In the genomic region with DNA sequence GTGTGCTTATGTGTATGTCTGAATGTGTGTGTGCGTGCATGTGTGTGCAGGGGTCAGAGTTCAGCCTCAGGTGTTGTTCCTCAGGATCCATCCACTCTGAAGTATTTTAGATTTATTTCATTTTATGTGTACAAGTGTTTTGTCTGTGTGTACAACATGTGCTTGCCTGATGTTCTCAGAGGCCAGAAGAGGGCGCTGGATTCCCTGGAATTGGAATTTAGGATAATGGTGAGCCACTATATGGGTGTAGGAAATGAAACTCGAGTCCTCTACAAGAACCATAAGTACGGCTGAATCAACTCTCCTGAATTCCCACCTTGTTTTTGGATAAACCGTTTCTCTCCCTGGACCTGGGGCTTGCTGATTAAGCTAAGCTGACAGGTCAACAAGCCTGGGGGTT, we compare ENCODE assay signal across 12 mouse cellular contexts.
DNase-seq lines count a peak whose midpoint lies in the region; ATAC-seq lines count a peak whose summit lies in the region.
"Had no signal": no experiment of that assay in that cellular context is flagged by ENCODE, and none has a peak within 500 bp of the region (broad histone marks: within the 10 kb centered on the region; RNA-seq: fewer than 3 reads in every experiment).

No protein-coding gene starts in this region.

- no peaks in the 10 kb centered on the region; the same call in 1 of the 2 replicates for H3K36me3 ChIP-seq in forebrain, embryonic 10.5 days (replicated peaks)
- H3K36me3 ChIP-seq in forebrain, embryonic 11.5 days (ENCODE audit: control insufficient read depth, insufficient read depth, low read length) = no peaks in the 10 kb centered on the region
- H3K36me3 ChIP-seq in liver, embryonic 11.5 days (ENCODE audit: control insufficient read depth, insufficient read depth, low read length) = no peaks in the 10 kb centered on the region
- H3K36me3 ChIP-seq: limb, embryonic 15.5 days had no signal

- H3K27ac ChIP-seq in forebrain, embryonic 10.5 days = no peak overlapping the region
- no peak overlapping the region for H3K27ac ChIP-seq in forebrain, embryonic 11.5 days (ENCODE audit: low read depth, low read length)
- H3K27ac ChIP-seq in liver, embryonic 11.5 days (ENCODE audit: low read depth, low read length) = no peak overlapping the region
- H3K27ac ChIP-seq: limb, embryonic 15.5 days had no signal

- H3K27me3 ChIP-seq in forebrain, embryonic 10.5 days (ENCODE audit: poor library complexity, severe bottlenecking) = no peaks in the 10 kb centered on the region
- H3K27me3 ChIP-seq in forebrain, embryonic 11.5 days (ENCODE audit: control insufficient read depth, insufficient read depth, low read length) = no peaks in the 10 kb centered on the region
- H3K27me3 ChIP-seq in liver, embryonic 11.5 days (replicated peaks; ENCODE audit: control insufficient read depth, insufficient read depth, low read length) = no peaks in the 10 kb centered on the region
- H3K27me3 ChIP-seq: limb, embryonic 15.5 days had no signal

- no peak overlapping the region for H3K9ac ChIP-seq in forebrain, embryonic 11.5 days (ENCODE audit: low read length)
- no peak overlapping the region for H3K9ac ChIP-seq in liver, embryonic 11.5 days (ENCODE audit: low read depth, low read length)
- H3K9ac ChIP-seq: limb, embryonic 15.5 days had no signal

- peak; percentile 13 for DNase-seq in forebrain, embryonic 10.5 days (ENCODE audit: extremely low spot score, low spot score)
- DNase-seq in forebrain, embryonic 11.5 days (ENCODE audit: low spot score) = no peak
- DNase-seq in liver, embryonic 11.5 days (ENCODE audit: low spot score) = peak; percentile 29
- no peak for DNase-seq in liver
- DNase-seq in brain, adult 2 months (ENCODE audit: low read depth, low spot score) = peak; percentile 42
- DNase-seq in retina, postnatal 1 day = peak; percentile 23
- DNase-seq in spleen, postnatal 4 days (ENCODE audit: low spot score in 2 of 2) = no peak
- DNase-seq in heart, postnatal 4 days = no peak
- DNase-seq: cerebellum, adult 8-10 months; spleen, adult 18-20 months had no signal

- no peak for ATAC-seq in forebrain, embryonic 11.5 days (replicated peaks; ENCODE audit: low FRiP score)
- no peak for ATAC-seq in liver, embryonic 11.5 days (replicated peaks; ENCODE audit: low FRiP score)

- no peak overlapping the region for H3K4me3 ChIP-seq in forebrain, embryonic 10.5 days
- no peak overlapping the region for H3K4me3 ChIP-seq in forebrain, embryonic 11.5 days (ENCODE audit: low read depth, low read length)
- H3K4me3 ChIP-seq in liver, embryonic 11.5 days (ENCODE audit: low read depth, low read length) = no peak overlapping the region
- H3K4me3 ChIP-seq: limb, embryonic 15.5 days; myocyte had no signal

- H3K4me1 ChIP-seq in forebrain, embryonic 10.5 days = no peaks in the 10 kb centered on the region
- no peaks in the 10 kb centered on the region for H3K4me1 ChIP-seq in forebrain, embryonic 11.5 days (replicated peaks; ENCODE audit: control insufficient read depth, insufficient read depth, low read length)
- H3K4me1 ChIP-seq in liver, embryonic 11.5 days (replicated peaks; ENCODE audit: control insufficient read depth, insufficient read depth, low read length) = no peaks in the 10 kb centered on the region
- H3K4me1 ChIP-seq: limb, embryonic 15.5 days had no signal

- peaks cover 10% of the 10 kb centered on the region for H3K9me3 ChIP-seq in forebrain, embryonic 10.5 days
- H3K9me3 ChIP-seq in forebrain, embryonic 11.5 days (ENCODE audit: control insufficient read depth, low read length) = no peaks in the 10 kb centered on the region
- H3K9me3 ChIP-seq in liver, embryonic 11.5 days (ENCODE audit: control insufficient read depth, low read length) = peaks cover 5% of the 10 kb centered on the region; the same call in 1 of the 2 replicates
- H3K9me3 ChIP-seq: limb, embryonic 15.5 days had no signal

- no peak overlapping the region for H3K4me2 ChIP-seq in forebrain, embryonic 11.5 days (ENCODE audit: low read depth, low read length, severe bottlenecking)
- H3K4me2 ChIP-seq in liver, embryonic 11.5 days = no peak overlapping the region
- H3K4me2 ChIP-seq: limb, embryonic 15.5 days had no signal

- 66% methylated on average over 5 of the region's 5 CpGs for WGBS in forebrain, embryonic 10.5 days
- 59% methylated on average over 5 of the region's 5 CpGs for WGBS in forebrain, embryonic 11.5 days
- WGBS in liver, embryonic 11.5 days = 63% methylated on average over 5 of the region's 5 CpGs

Comparison
In these comparisons a context has a peak if more than half of its experiments do, and no peak if none do; other contexts are left out.
1. DNase-seq: peak in forebrain, embryonic 10.5 days (single experiment), liver, embryonic 11.5 days (single experiment), brain, adult 2 months (single experiment) and retina, postnatal 1 day (single experiment); none in forebrain, embryonic 11.5 days (single experiment), liver (single experiment), spleen, postnatal 4 days (0 of 2) and heart, postnatal 4 days (single experiment).